Mouse (Mus musculus) heart, postnatal 14 days (tissue): ENCODE measurements around the gene Car2. TPM values are rescaled to one million over a fixed set of nuclear protein-coding genes. Genes with fewer than 3 reads are reported as not detected.

Source experiments
- DNase-seq, 2 experiments: peaks; one replicate each; pipeline ENCODE4 v3.0.0; 2021 to 2022
- intact Hi-C: fragments of 180-260 bp; cut with DNase I; formaldehyde crosslinking; loops from one replicate; pipeline ENCODE4 v1.15.1; 2025
- total RNA-seq, 2 experiments: library from RNA; stranded (reverse); gene quantifications; 2 replicates each; pipeline ENCODE4 v1.2.3; 2021

Car2 gene
- total RNA-seq, 2 experiments from 2014 or later: 8.0 TPM

- intact Hi-C loops: no loop called here
- DNase-seq: no peak
These were observed 27.7 kb downstream of the Car2 start for GRCm38 (mm10) chr3:14913774-14914173.

- DNase-seq: no peak
- intact Hi-C loops: no loop called here
These were observed 29.3 kb downstream of the Car2 start for GRCm38 (mm10) chr3:14915355-14915754.

GRCm38 (mm10) chr3:14917261-14917660, 31.2 kb downstream of the Car2 start:
- intact Hi-C loops: no loop called here

GRCm38 (mm10) chr3:14944706-14945105, 58.6 kb downstream of the Car2 start:
- intact Hi-C loops: no loop called here
- no peak for DNase-seq

More at GRCm38 (mm10) chr3:14917261-14917660, 31.2 kb downstream of the Car2 start:
- no peak for DNase-seq

GRCm38 (mm10) chr3:14945627-14946026, 59.6 kb downstream of the Car2 start:
- intact Hi-C loops: no loop called here
- no peak for DNase-seq

- peak; percentile 12 to 29 for DNase-seq
- intact Hi-C loops: no loop called here
These were observed 62.2 kb downstream of the Car2 start for GRCm38 (mm10) chr3:14948067-14948800.

GRCm38 (mm10) chr3:14950031-14950430, 64.0 kb downstream of the Car2 start:
- intact Hi-C loops: no loop called here

More at GRCm38 (mm10) chr3:14950031-14950430, 64.0 kb downstream of the Car2 start:
- DNase-seq: no peak

Other genes with a start within 250 kb of the Car2 start
- gene Car13, start 244.5 kb upstream of the Car2 start, total RNA-seq: 1 to 10 TPM in 1 of 2 experiments, under 1 TPM in 1; 0.85 to 1.2 TPM
- not detected for gene Car1, start 77.9 kb upstream of the Car2 start, total RNA-seq
- 10 to 100 TPM; 32.4 to 97.8 TPM for gene Car3, start 22.8 kb upstream of the Car2 start, total RNA-seq